In the genomic region with DNA sequence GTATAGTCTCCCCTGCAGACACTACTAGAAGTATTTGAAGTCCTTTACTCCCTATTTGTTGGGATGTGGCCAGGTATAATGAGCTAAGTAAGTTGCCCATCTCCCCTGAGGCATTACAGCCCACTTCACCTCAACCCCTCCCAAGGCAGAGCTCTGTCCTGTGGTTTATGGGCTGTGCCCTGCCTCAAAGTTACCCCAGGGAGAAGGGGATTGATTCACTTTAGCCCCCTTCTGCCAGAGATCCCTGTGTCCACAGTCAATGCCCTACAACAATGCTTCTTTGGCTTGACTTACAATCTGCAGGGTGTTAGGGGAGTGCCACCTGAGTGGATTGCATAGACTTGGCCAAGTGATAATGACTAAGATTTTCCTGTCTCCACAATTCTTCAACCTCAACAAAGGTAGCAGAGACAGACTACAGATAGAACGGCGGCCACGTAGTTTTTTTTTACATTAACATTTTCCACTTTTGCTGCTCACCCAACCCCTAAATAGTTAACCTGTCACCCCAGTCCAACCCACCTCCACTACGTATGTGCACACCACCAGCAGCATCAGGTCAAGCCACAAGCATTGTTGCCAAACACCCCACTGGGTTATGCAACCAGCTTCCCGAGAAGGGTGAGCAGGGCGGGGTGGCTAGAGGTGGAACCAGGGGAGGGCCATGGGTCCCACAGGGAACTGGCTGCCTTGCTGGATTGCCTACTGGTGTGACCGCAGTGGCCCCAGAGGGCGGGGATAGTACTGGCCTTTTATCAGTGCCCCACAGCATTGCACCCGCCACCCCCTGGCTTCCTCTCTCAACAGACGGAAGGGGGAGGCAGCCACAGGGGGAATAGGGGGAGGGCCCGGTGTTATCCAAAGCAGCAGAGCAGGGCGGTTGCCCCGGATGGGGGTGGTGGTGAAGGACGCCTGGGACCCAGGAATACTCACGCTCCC, we compare ENCODE assay signal across 8 mouse cellular contexts. TPM values are rescaled to one million over a fixed set of nuclear protein-coding genes. Genes with fewer than 3 reads are reported as not detected.
DNase-seq lines count a peak whose midpoint lies in the region; TF ChIP-seq lines count a peak whose summit lies in the region.

Gene Nfe2 (minus strand): TSS at position 614 of the 939 bp plus-strand sequence.

- TF ChIP-seq CTCF in cerebellum, adult 2 months (IDR thresholded peaks at IDR 0.05; ENCODE audit: borderline replicate concordance, insufficient read depth, low read depth, low read length): no peak

- DNase-seq in cerebellum, adult 2 months: peak; percentile 26 to 28
- no peak for DNase-seq in cerebellum, adult 9-11 months
- DNase-seq in c-Kit-positive CD71-positive TER-119-negative erythroid progenitor cells, embryonic 14.5 days (ENCODE audit: low read depth): peak; percentile 96
- peak; percentile 98 for DNase-seq in heart, embryonic 10.5 days (ENCODE audit: low spot score)
- DNase-seq in kidney, adult 9 months: peak; percentile 70
- peak; percentile 85 for DNase-seq in lung, postnatal 14 days
- peak; percentile 87 for DNase-seq in spleen, adult 12 weeks (ENCODE audit: low spot score)
- DNase-seq in cerebellum, adult 11-12 months: no peak

- TF ChIP-seq POLR2A in cerebellum, adult 2 months (IDR thresholded peaks at IDR 0.05; ENCODE audit: borderline replicate concordance, insufficient read depth, low read length): no peak

- peaks cover 7% of the 10 kb centered on the region; the same call in 1 of the 2 replicates for H3K4me1 ChIP-seq in cerebellum, adult 2 months (ENCODE audit: control insufficient read depth, insufficient read depth, low read length)
- H3K4me1 ChIP-seq in heart, embryonic 10.5 days: peaks cover 34% of the 10 kb centered on the region

- no peaks in the 10 kb centered on the region for H3K9me3 ChIP-seq in heart, embryonic 10.5 days

- no peak within 1 kb of the TSS for H3K4me3 ChIP-seq in cerebellum, adult 2 months (replicated peaks; ENCODE audit: insufficient read depth, low read depth, low read length)
- H3K4me3 ChIP-seq in heart, embryonic 10.5 days: peak within 1 kb of the TSS; percentile 54

- no peaks in the 10 kb centered on the region for H3K36me3 ChIP-seq in heart, embryonic 10.5 days

- no peaks in the 10 kb centered on the region; the same call in 1 of the 2 replicates for H3K27me3 ChIP-seq in cerebellum, adult 2 months (ENCODE audit: control insufficient read depth, insufficient read depth, low read length)
- no peaks in the 10 kb centered on the region for H3K27me3 ChIP-seq in heart, embryonic 10.5 days (ENCODE audit: insufficient read depth, poor library complexity, severe bottlenecking)

- no peak within 1 kb of the TSS for H3K27ac ChIP-seq in cerebellum, adult 2 months (ENCODE audit: insufficient read depth, low read length)
- H3K27ac ChIP-seq in heart, embryonic 10.5 days: peak within 1 kb of the TSS; percentile 85

- 21% methylated on average over 15 of the region's 15 CpGs for WGBS in cerebellum, adult 2 months
- 5% methylated on average over 15 of the region's 15 CpGs for whole genome bisulfite sequencing in heart, embryonic 10.5 days

RNA-seq across cellular contexts. Expression of gene Nfe2, which starts in this region (rescaled TPM):
- 0.28 and 0.57 TPM in 2 replicates for polyA plus RNA-seq in cerebellum, adult 2 months (2012; rRNA removed)
- polyA plus RNA-seq in heart, embryonic 10.5 days (2016; fragmentation: Nextera tagmentation; extraction: Ambion mirVana): 15.2 and 19.4 TPM in 2 replicates

Comparison
In these comparisons a context has a peak if more than half of its experiments do, and no peak if none do; other contexts are left out.
1. RNA of gene Nfe2 (polyA plus RNA-seq): 15.2 to 19.4 TPM in heart, embryonic 10.5 days; 0.28 to 0.57 TPM in cerebellum, adult 2 months; every median in the first group is over 10 times any median in the second.
2. Peak in DNase-seq in cerebellum, adult 2 months; RNA of the gene not detected or under 1 TPM.
3. DNase-seq: peak in c-Kit-positive CD71-positive TER-119-negative erythroid progenitor cells, embryonic 14.5 days (single experiment), heart, embryonic 10.5 days (single experiment), kidney, adult 9 months (single experiment), lung, postnatal 14 days (single experiment) and spleen, adult 12 weeks (single experiment); none in cerebellum, adult 9-11 months (single experiment) and cerebellum, adult 11-12 months (single experiment).